Mouse (Mus musculus) midbrain, embryonic 11.5 days (tissue): ENCODE measurements at regions not wholly inside any gene's neighbourhood (a gene's known extent, or its start where the extent isn't known, plus 50 kb on each side); places are given as distances from the start of the nearest gene placed in this dataset.

Experiments used
- ATAC-seq: fragments of 200-750 bp; cut with Nextera tagmentation; 2 replicates; pipeline ENCODE4 v1.8.0; 2017; ENCODE audit warnings: moderate TSS enrichment, moderate library complexity; ENCODE audit not compliant: low FRiP score
- DNase-seq: peaks from one replicate; pipeline ENCODE4 v3.0.0; 2015; ENCODE audit warnings: low spot score; ENCODE audit errors: missing footprints
- H3K27ac ChIP-seq: fragments of 300-500 bp; sonication (generic); 2 replicates; pipeline ENCODE4 v1.5.1; 2014; ENCODE audit warnings: low read depth, low read length
- H3K27me3 ChIP-seq: fragments of 300-500 bp; sonication (generic); 2 replicates; pipeline ENCODE4 v1.6.1; 2014; ENCODE audit warnings: mild to moderate bottlenecking, low read length, moderate library complexity, mixed read lengths; ENCODE audit not compliant: control insufficient read depth, insufficient read depth
- H3K36me3 ChIP-seq: fragments of 300-500 bp; sonication (generic); 2 replicates; pipeline ENCODE4 v1.6.1; 2014; ENCODE audit warnings: mild to moderate bottlenecking, low read length, moderate library complexity, mixed read lengths; ENCODE audit not compliant: control insufficient read depth, insufficient read depth
- H3K4me1 ChIP-seq: fragments of 300-500 bp; sonication (generic); 2 replicates; pipeline ENCODE4 v1.6.1; 2014; ENCODE audit warnings: low read length; ENCODE audit not compliant: control insufficient read depth, insufficient read depth
- H3K4me2 ChIP-seq: fragments of 300-500 bp; sonication (generic); 2 replicates; pipeline ENCODE4 v1.6.1; 2014; ENCODE audit warnings: mild to moderate bottlenecking, moderate library complexity
- H3K4me3 ChIP-seq: fragments of 300-500 bp; sonication (generic); 2 replicates; pipeline ENCODE4 v1.5.1; 2014; ENCODE audit warnings: low read depth, low read length
- H3K9ac ChIP-seq: fragments of 300-500 bp; sonication (generic); 2 replicates; pipeline ENCODE4 v1.6.1; 2014; ENCODE audit warnings: low read length
- H3K9me3 ChIP-seq: fragments of 300-500 bp; sonication (generic); 2 replicates; pipeline ENCODE4 v1.6.1; 2016; ENCODE audit warnings: low read length; ENCODE audit not compliant: control insufficient read depth
- WGBS: fragments of 180-500 bp; shearing (Covaris S2); extraction: QIAGEN DNeasy Blood & Tissue Kit; methylation state at CpG from one replicate; pipeline ENCODE4 v1.1.7; 2014; 5-methylcytosine and 5-hydroxymethylcytosine counted together

DNA sequence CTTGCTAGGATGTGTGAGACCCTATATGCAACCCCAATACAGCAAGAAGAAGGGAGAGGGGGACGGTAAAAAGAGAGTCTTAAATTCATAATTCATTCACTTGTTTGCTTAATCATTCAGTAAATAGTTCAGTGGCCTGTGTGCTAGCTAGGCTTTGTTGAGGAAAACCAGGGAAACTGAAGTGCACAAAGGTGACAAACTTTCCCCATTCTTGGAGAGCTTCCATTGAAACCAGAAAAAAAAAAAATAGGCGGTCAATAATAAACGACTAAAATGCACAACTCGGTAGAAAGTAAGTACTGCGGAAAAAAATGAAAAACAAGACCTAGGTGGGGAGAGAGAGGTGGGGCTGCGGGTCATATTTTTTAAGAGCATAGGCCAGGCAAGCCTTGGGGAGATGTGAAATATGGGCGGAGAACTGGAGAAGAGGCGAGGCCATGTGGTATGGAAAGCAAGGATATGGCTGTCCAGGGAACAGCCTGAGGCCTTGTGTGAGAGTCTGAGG, 72.3 kb upstream of the Hes1 start:
- no peak overlapping the region for H3K4me3 ChIP-seq
- 92% methylated on average over 8 of the region's 8 CpGs for WGBS
- H3K4me1 ChIP-seq: no peaks in the 10 kb centered on the region
- no peak overlapping the region for H3K4me2 ChIP-seq
- no peaks in the 10 kb centered on the region for H3K36me3 ChIP-seq
- no peak overlapping the region for H3K27ac ChIP-seq
- ATAC-seq (no peak), DNase-seq (no peak)
- no peaks in the 10 kb centered on the region for H3K9me3 ChIP-seq
- H3K9ac ChIP-seq: no peak overlapping the region
- 0 out of 2 replicates have a peak, but pooled peaks cover 3% of the 10 kb centered on the region for H3K27me3 ChIP-seq

- 0 out of 2 replicates have a peak, but pooled peaks cover 3% of the 10 kb centered on the region for H3K27me3 ChIP-seq
- no peak overlapping the region for H3K27ac ChIP-seq
- no peaks in the 10 kb centered on the region for H3K4me1 ChIP-seq
- no peaks in the 10 kb centered on the region for H3K36me3 ChIP-seq
- H3K9ac ChIP-seq: no peak overlapping the region
- ATAC-seq (no peak), DNase-seq (no peak)
- no peaks in the 10 kb centered on the region for H3K9me3 ChIP-seq
- WGBS: 84% methylated on average over 7 of the region's 7 CpGs
- H3K4me3 ChIP-seq: no peak overlapping the region
- H3K4me2 ChIP-seq: no peak overlapping the region
These were observed 71.1 kb upstream of the Hes1 start for GRCm38 (mm10) chr16:29993111-29993510.

- no peak for DNase-seq
These were observed 70.6 kb upstream of the Hes1 start for GRCm38 (mm10) chr16:29993535-29993934.

GRCm38 (mm10) chr16:29996139-29997069, 67.8 kb upstream of the Hes1 start:
- no peaks in the 10 kb centered on the region for H3K27me3 ChIP-seq
- H3K4me1 ChIP-seq: no peaks in the 10 kb centered on the region
- no peak overlapping the region for H3K4me2 ChIP-seq
- no peaks in the 10 kb centered on the region for H3K36me3 ChIP-seq
- 45% methylated on average over 12 of the region's 12 CpGs for WGBS
- ATAC-seq (no peak), DNase-seq (no peak)
- no peak overlapping the region for H3K9ac ChIP-seq
- no peaks in the 10 kb centered on the region for H3K9me3 ChIP-seq
- no peak overlapping the region for H3K4me3 ChIP-seq
- no peak overlapping the region for H3K27ac ChIP-seq

More at GRCm38 (mm10) chr16:29993535-29993934, 70.6 kb upstream of the Hes1 start:
- H3K4me1 ChIP-seq: no peaks in the 10 kb centered on the region
- H3K9ac ChIP-seq: no peak overlapping the region
- 0 out of 2 replicates have a peak, but pooled peaks cover 3% of the 10 kb centered on the region for H3K27me3 ChIP-seq
- H3K4me3 ChIP-seq: no peak overlapping the region
- no peaks in the 10 kb centered on the region for H3K36me3 ChIP-seq
- no peak for ATAC-seq
- no peaks in the 10 kb centered on the region for H3K9me3 ChIP-seq
- H3K27ac ChIP-seq: no peak overlapping the region
- WGBS: 81% methylated on average over 6 of the region's 6 CpGs
- no peak overlapping the region for H3K4me2 ChIP-seq

DNA sequence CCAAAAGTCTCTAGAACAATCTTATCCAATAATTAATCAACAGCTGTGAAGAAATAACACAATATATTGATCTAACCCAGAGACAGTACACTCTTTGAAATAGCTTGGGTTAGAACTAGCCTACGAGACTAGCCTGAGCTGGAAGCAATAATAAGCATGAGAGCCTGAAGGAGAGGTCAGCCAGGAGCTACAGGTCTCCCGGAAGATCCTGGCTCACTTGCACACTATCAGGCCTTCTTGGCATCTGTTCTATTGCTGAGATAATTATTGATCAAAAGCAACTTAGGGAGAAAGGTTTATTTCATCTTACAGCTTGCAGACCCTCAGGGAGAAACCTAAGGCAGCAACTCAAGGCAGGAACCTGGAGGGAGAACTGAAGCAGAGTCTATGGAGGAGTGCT, 64.0 kb upstream of the Hes1 start:
- no peaks in the 10 kb centered on the region for H3K9me3 ChIP-seq
- H3K9ac ChIP-seq: no peak overlapping the region
- H3K4me3 ChIP-seq: no peak overlapping the region
- no peaks in the 10 kb centered on the region for H3K4me1 ChIP-seq
- ATAC-seq (no peak), DNase-seq (no peak)
- no peak overlapping the region for H3K27ac ChIP-seq
- no peak overlapping the region for H3K4me2 ChIP-seq
- H3K36me3 ChIP-seq: no peaks in the 10 kb centered on the region
- WGBS: 91% methylated on average over 2 of the region's 2 CpGs
- no peaks in the 10 kb centered on the region for H3K27me3 ChIP-seq

GRCm38 (mm10) chr16:30005124-30005523, 59.1 kb upstream of the Hes1 start:
- 62% methylated on average over 3 of the region's 3 CpGs for WGBS
- H3K9me3 ChIP-seq: no peaks in the 10 kb centered on the region
- peaks cover 14% of the 10 kb centered on the region for H3K4me1 ChIP-seq
- no peak overlapping the region for H3K9ac ChIP-seq
- H3K27ac ChIP-seq: no peak overlapping the region
- no peak overlapping the region for H3K4me2 ChIP-seq
- DNase-seq (no peak), ATAC-seq (no peak)
- H3K36me3 ChIP-seq: no peaks in the 10 kb centered on the region
- no peak overlapping the region for H3K4me3 ChIP-seq
- peaks cover 15% of the 10 kb centered on the region for H3K27me3 ChIP-seq

- Histone ChIP-seq H3K9me3 (no peaks in the 10 kb centered on the region), H3K4me1 (peaks cover 14% of the 10 kb centered on the region), H3K4me3 (no peak overlapping the region), H3K36me3 (no peaks in the 10 kb centered on the region), H3K27ac (no peak overlapping the region), H3K27me3 (peaks cover 20% of the 10 kb centered on the region), H3K4me2 (no peak overlapping the region), H3K9ac (no peak overlapping the region)
- 63% methylated on average over 4 of the region's 4 CpGs for WGBS
- DNase-seq: no peak
- no peak for ATAC-seq
These were observed 57.4 kb upstream of the Hes1 start for GRCm38 (mm10) chr16:30006826-30007225.

DNA sequence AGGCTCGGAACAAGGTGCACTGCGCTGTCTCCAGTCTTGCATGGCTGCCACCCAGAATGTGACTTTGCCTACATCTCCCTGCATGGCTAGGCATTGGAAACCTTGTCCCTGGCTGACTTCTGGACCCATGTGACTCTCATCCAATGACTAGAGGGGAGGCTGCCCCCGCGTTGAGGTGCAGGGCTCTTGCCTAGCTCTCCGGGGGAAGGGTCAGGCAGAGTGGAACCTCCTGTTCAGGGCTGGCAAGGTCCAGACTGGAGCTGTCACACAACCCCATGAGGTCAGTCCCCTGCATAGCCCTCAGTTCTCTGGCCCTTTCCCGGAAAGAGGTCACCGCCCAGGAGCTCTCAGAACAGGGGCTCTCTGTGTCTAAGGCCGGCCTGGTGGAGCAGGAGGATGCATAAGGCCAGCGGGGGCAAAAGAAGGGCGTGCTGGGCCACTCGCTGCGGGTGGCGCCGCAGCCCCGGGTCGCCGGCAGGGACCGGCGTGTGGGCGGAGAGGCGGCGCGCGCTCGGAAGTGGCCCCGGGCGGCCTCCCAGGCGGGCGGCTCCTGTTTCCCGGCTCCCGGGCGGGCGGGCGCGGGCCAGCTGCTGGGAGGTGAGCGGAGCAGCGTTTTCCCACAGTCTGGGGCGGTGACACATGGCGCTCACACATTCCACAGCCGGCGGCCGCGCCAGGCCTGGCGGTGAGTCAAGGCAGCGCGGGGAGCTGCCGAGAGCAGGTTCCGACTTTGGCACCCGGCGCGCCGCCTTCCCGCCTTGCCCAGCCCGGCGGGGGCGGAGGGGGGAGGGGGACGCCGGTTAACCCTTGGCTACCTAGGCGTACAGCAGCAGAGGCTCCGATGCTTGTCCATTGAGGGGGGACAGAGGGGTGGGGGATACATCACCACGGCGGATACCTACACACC, 55.5 kb upstream of the Hes1 start:
- Histone ChIP-seq H3K4me1 (peaks cover 14% of the 10 kb centered on the region), H3K27ac (peak overlapping the region; percentile 35; the same call in 1 of the 2 replicates), H3K9ac (peak overlapping the region; percentile 64), H3K9me3 (no peaks in the 10 kb centered on the region), H3K27me3 (peaks cover 20% of the 10 kb centered on the region), H3K36me3 (no peaks in the 10 kb centered on the region), H3K4me2 (peak overlapping the region; percentile 93), H3K4me3 (peak overlapping the region; percentile 41)
- peak; percentile 94 for ATAC-seq
- DNase-seq: peak; percentile 98
- WGBS: under 1% methylated on average over 58 of the region's 62 CpGs
